Mouse (Mus musculus) midbrain, embryonic 10.5 days (tissue): ENCODE measurements around the gene Ggta1. TPM values are rescaled to one million over a fixed set of nuclear protein-coding genes. Genes with fewer than 3 reads are reported as not detected.
A peak's percentile ranks its signal among the peaks of the same experiment; 100 is the strongest.
"Not testable (repeated sequence)": the region's sequence is repeated elsewhere in the genome, so short reads cannot be mapped to it uniquely, and the experiment has no call there.

Experiments
- DNase-seq: peaks from one replicate; pipeline ENCODE4 v3.0.0-alpha.2; 2017; ENCODE audit warnings: low spot score
- H3K27ac ChIP-seq: fragments of 300-500 bp; sonication (generic); replicated peaks from 2 replicates; pipeline ENCODE4 v1.5.1; 2016; ENCODE audit warnings: mild to moderate bottlenecking
- H3K27me3 ChIP-seq: fragments of 300-500 bp; sonication (generic); 2 replicates; pipeline ENCODE4 v1.6.1; 2016; ENCODE audit warnings: low read depth, mild to moderate bottlenecking; ENCODE audit not compliant: poor library complexity, severe bottlenecking
- H3K36me3 ChIP-seq: fragments of 300-500 bp; sonication (generic); 2 replicates; pipeline ENCODE4 v1.6.1; 2016; ENCODE audit warnings: mild to moderate bottlenecking, moderate library complexity
- H3K4me1 ChIP-seq: fragments of 300-500 bp; sonication (generic); 2 replicates; pipeline ENCODE4 v1.6.1; 2016
- H3K4me3 ChIP-seq: fragments of 300-500 bp; sonication (generic); 2 replicates; pipeline ENCODE4 v1.5.1; 2016; ENCODE audit warnings: mild to moderate bottlenecking, moderate library complexity
- H3K9me3 ChIP-seq: fragments of 300-500 bp; sonication (generic); replicated peaks from 2 replicates; pipeline ENCODE4 v1.6.1; 2016; ENCODE audit warnings: mild to moderate bottlenecking
- WGBS: fragments of 180-500 bp; shearing (Covaris S2); methylation state at CpG from one replicate; pipeline ENCODE4 v1.1.7; 2016; 5-methylcytosine and 5-hydroxymethylcytosine counted together
- polyA plus RNA-seq: library from polyadenylated mRNA; unstranded; fragments of >200 nt; fragmentation: Nextera tagmentation; extraction: Ambion mirVana; gene quantifications from 2 replicates; pipeline ENCODE4 v1.2.1, GENCODE M21; 2016

The Ggta1 gene
- polyA plus RNA-seq, 1 experiment from 2014 or later = 6.0 TPM

DNA sequence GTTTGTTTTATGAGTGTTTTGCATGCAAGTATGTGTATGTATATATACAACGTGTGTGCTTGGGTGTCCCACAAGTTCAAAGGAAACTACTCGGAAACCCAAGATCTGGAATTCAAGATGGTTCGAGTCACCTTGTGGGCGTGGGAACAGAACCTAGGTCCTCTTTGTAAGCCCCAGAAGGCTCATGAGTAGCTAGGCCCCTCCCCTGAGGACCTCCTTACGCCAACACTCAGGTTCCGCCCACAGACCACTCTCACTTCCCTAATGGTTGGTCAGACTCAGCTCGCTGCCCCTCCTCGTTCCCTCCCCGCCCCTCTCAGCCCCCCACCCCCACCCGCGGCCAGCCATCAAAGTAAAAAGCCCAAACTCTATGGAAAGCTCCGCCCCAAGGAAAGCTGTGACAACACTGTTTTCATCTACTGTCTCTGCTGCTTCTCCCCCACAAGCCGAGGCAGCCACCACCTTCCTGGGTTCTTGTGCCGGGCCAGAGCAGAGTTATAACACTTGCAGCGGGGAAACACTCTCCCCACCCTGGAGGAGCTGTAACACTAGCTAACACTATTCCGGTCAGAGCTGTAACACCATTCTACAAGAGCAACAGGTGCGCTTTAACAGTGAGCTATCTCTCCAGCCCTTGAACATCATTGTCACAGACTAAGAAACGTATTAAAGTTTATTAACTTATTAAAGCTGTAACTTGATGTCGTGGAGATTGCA lies 499 bp upstream of the Ggta1 start:
- Histone ChIP-seq H3K36me3 (no peaks in the 10 kb centered on the region), H3K4me1 (peaks cover 42% of the 10 kb centered on the region), H3K27me3 (peaks cover 23% of the 10 kb centered on the region), H3K4me3 (peak overlapping the region; percentile 25), H3K9me3 (no peaks in the 10 kb centered on the region), H3K27ac (peak overlapping the region; percentile 15; the same call in 1 of the 2 replicates)
- peak; percentile 68 for DNase-seq
- 12% methylated on average over 19 of the region's 19 CpGs for WGBS

DNA sequence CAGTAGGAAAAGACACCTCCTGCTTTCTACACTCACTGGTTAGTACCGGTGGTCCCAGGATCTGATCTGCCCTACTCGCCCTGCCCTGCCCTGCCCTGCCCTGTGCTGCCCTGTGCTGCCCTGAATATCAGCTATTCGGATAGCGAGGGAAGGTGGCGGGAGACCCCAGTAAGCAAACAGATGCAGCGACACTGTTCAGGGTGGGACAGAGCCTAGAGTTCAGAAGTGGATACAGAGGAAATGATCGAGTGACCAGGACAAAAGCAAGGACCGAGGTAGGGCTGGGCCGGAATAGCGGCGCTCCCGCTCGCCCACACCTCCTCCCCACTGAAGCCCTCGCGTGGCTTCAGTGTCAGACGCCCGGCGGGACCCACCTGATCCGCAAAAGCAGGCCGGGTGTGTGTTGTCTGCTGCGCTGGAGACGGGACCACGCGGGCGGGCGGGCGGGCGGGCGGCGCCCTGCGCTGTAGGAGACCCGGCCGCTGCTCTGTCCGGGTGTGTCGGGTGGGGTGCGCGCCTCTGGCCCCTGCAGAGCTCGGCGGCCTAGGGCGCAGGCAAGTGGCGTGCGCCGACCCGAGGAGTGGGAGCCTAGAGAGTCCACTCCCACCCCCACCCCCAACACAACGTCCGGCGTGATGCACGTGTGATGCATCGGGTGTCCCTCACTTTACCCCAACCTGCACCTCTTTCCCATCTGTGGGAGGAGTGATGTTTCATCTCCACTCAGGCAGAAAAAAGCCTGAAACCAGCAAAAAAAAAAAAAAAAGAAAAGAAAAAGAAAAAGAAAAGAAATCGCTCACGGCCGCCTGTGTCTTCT lies 852 bp downstream of the Ggta1 start:
- DNase-seq = peak; percentile 66
- Histone ChIP-seq H3K4me3 (peak overlapping the region; percentile 73), H3K27ac (peak overlapping the region; percentile 89), H3K4me1 (peaks cover 42% of the 10 kb centered on the region), H3K27me3 (peaks cover 23% of the 10 kb centered on the region), H3K9me3 (no peaks in the 10 kb centered on the region), H3K36me3 (no peaks in the 10 kb centered on the region)
- WGBS = 1% methylated on average over 52 of the region's 52 CpGs

DNA sequence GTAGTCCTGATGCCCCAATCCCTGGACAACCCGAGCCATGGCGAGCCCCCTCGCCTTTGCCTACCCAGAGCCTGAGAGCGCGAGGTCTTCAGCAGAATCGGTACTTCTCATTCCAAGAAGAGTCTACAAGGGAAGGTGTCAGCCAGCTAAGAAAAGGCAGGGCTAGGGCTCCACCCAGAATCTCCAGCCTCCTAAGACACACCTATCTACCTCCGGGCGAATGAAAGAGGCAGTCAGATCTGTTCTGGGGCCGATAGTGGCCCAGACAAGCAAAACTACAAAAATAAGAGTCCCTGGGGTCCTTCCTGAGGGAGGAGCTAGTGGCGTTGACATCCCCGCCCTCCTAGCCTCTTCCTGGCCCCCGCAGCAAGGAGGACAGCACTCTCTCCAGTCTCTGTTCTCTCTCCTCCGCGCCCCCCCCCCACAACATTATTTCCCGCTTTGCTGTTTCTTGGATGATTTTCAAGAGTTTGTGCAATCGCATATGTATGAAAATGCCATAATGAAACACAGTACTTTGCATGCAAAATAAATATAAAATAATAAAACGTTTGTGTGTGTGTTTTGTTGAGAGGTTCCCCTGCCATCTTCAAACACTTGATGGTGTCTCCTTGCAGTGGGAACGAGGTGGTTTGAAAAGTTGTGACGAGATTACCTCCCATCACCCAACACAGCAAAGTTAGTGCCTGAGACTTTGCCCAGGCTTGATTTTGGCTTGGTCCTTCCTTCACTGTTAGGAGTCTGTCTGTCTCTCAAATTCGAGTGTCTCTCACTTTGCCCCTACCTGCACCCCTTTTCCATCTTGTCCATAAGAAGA lies 1.7 kb downstream of the Ggta1 start:
- Histone ChIP-seq H3K4me3 (peak overlapping the region; percentile 73), H3K27ac (peak overlapping the region; percentile 89), H3K9me3 (no peaks in the 10 kb centered on the region), H3K27me3 (peaks cover 23% of the 10 kb centered on the region), H3K36me3 (no peaks in the 10 kb centered on the region), H3K4me1 (peaks cover 42% of the 10 kb centered on the region)
- WGBS = 2% methylated on average over 20 of the region's 20 CpGs
- DNase-seq = peak; percentile 43

DNA sequence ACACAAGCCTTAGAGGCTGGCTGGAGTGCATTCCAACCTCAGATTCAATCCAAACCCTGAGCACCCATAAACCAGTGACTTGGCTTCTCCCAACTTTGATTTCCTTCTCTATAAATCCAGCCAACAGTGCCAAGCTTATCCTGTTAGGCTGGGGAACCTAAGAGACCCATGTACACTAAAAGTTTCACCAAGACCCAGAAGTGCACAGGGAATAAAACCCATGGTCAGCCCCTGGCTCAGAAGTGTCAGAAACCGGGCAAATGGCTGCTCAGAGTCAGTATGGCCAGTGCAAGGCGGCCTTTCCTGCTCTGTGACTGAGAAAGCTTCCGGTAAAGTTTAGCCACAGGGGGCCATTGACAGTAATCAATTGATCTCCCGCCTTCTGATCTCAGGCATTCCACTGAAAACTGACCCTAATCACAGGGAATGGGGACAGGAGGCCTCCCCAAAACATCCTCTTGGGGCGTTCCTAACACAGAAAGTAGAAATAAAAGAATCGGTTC lies 2.6 kb downstream of the Ggta1 start:
- H3K9me3 ChIP-seq = no peaks in the 10 kb centered on the region
- H3K36me3 ChIP-seq = no peaks in the 10 kb centered on the region
- H3K4me3 ChIP-seq = peak overlapping the region; percentile 73
- H3K27me3 ChIP-seq = peaks cover 23% of the 10 kb centered on the region
- H3K4me1 ChIP-seq = peaks cover 42% of the 10 kb centered on the region
- H3K27ac ChIP-seq = no peak overlapping the region
- 15% methylated on average over 6 of the region's 6 CpGs for WGBS
- no peak for DNase-seq

DNA sequence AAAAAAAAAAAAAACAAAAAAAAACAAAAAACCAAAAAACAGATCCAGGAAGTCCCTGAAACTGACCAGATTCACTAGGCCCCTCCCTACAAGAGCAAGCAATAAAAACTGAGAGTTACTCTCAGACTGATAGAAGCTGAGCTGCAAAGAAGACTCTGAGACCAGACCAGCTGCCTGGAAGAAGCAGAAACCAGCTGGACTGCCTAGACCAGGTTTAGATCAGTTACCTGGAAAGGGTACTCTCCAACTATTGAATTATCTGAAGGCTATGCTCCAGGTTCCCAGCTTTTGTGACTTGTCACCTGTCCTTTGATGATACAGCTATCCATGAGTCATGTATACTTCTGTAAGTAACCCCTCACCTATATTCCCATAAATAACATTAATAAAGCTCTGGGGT lies 3.7 kb downstream of the Ggta1 start:
- Histone ChIP-seq H3K27ac (no peak overlapping the region), H3K27me3 (peaks cover 23% of the 10 kb centered on the region), H3K4me3 (no peak overlapping the region), H3K9me3 (no peaks in the 10 kb centered on the region), H3K36me3 (no peaks in the 10 kb centered on the region), H3K4me1 (peaks cover 38% of the 10 kb centered on the region)
- no peak for DNase-seq

DNA sequence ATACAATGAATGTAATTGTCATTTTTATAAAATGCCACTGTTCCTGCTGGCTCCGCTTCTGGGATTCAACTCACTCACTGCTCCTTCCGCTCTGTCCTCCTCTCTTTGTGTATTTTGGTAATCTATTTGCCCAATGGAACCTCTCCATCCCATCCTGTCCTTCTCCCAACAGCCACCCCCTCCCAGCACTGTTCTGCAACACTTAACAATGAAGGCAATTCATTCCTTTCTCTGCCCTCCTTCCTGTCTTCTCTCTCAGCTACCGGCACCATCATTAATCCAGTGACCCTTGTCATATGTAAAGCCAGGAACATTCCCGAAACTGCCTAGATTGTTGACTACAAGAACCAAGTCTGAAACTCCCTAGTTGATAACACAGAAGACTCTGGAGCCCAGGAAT lies 4.6 kb downstream of the Ggta1 start:
- Histone ChIP-seq H3K4me1 (peaks cover 29% of the 10 kb centered on the region), H3K9me3 (no peaks in the 10 kb centered on the region), H3K36me3 (no peaks in the 10 kb centered on the region), H3K4me3 (no peak overlapping the region), H3K27me3 (peaks cover 23% of the 10 kb centered on the region), H3K27ac (no peak overlapping the region)
- 84% methylated on average over 4 of the region's 4 CpGs for WGBS
- no peak for DNase-seq

DNA sequence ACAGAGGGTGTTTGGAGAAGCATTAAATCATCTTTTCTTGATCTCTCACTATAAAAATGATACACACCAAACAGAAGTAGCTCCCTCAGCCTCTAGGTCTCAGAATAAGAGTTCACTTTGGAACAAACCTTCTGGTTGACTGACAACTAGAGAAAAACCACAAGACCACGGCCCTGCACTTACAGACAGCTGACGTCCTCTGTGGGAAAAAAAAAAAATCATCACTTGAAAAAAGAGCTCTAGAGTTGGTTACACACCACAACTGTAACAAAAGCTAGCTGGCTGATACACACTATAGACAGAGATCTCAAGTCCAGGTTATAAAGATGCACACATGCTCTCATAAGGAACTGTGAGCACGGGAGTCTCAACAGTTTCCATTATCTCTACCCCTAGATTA lies 9.3 kb downstream of the Ggta1 start:
- no peaks in the 10 kb centered on the region for H3K9me3 ChIP-seq
- H3K27me3 ChIP-seq = no peaks in the 10 kb centered on the region
- H3K27ac ChIP-seq = no peak overlapping the region
- DNase-seq = no peak
- H3K4me1 ChIP-seq = peaks cover 2% of the 10 kb centered on the region
- no peak overlapping the region for H3K4me3 ChIP-seq
- 88% methylated on average over 3 of the region's 3 CpGs for WGBS
- H3K36me3 ChIP-seq = no peaks in the 10 kb centered on the region

DNA sequence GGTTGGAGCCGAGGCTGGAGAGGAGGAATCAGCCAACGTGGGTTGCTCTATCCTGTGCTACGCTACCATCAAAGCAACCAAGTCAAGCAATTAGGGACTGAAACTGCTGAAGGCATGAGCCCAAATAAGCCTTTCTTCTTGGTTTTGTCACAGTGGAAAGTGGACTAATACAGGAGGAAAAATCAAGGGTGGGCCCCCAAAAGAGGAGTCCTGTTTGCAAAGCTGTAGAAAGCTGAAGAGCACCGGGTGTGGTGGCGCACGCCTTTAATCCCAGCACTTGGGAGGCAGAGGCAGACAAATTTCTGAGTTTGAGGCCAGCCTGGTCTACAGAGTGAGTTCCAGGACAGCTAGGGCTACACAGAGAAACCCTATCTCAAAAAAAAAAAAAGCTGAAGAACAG lies 10.3 kb downstream of the Ggta1 start:
- not testable (repeated sequence) for H3K27ac ChIP-seq, H3K27me3 ChIP-seq, DNase-seq, H3K36me3 ChIP-seq, H3K4me1 ChIP-seq, H3K9me3 ChIP-seq, H3K4me3 ChIP-seq
- 94% methylated on average over 6 of the region's 6 CpGs for WGBS

DNA sequence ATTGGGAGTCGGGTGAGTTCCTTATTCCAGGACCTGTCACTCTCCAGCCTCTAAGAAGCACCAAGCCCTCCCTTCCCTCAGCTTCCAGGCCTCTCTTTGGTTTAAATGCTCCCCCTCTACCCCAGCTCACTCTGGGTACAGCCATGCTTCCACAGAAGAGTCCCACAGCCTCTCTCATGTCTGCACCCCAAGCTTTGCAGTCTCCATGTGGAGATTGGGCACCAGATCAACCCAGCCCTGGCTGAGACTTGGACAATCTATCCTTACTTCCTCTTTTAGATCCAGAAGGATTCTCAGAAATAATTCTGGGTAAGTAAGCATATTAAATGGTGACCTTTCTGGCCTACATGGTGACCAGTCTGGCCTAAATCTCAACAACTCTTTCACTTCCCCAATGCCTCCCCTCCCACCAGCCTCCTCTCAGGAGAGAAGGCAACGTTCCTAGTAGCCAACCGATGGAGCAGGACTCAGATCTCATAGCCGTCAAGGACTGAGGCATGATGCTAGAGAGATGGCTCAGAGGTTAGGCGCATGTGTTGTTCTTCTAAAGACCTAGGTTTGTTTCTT lies 11.5 kb downstream of the Ggta1 start:
- H3K27ac ChIP-seq = no peak overlapping the region
- DNase-seq = no peak
- no peaks in the 10 kb centered on the region for H3K9me3 ChIP-seq
- 86% methylated on average over 5 of the region's 5 CpGs for WGBS
- no peak overlapping the region for H3K4me3 ChIP-seq
- H3K36me3 ChIP-seq = no peaks in the 10 kb centered on the region
- H3K4me1 ChIP-seq = peaks cover 8% of the 10 kb centered on the region
- H3K27me3 ChIP-seq = no peaks in the 10 kb centered on the region

DNA sequence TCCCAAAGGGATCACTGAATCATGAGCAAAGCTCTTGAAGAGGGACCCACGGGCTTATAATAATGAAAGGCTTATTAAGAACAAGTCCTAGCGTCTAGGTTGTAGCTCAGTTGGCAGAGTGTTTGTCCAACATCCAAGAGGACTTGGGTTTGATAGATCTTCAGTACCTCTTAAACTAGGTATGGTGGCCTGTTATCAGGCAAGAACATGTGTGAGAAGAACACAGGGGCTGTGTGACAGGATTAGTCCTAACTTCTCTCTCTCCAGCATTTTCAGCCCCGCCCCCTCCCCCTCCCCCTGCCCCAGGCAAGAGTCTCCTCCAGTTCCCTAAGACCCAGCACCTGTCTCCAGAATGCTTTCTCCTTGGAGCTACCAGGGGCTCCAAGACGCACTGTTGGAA lies 12.2 kb downstream of the Ggta1 start:
- DNase-seq = no peak
- Histone ChIP-seq H3K36me3 (no peaks in the 10 kb centered on the region), H3K27me3 (no peaks in the 10 kb centered on the region), H3K27ac (no peak overlapping the region), H3K9me3 (no peaks in the 10 kb centered on the region), H3K4me3 (no peak overlapping the region), H3K4me1 (peaks cover 13% of the 10 kb centered on the region)
- 82% methylated on average over 4 of the region's 4 CpGs for WGBS

DNA sequence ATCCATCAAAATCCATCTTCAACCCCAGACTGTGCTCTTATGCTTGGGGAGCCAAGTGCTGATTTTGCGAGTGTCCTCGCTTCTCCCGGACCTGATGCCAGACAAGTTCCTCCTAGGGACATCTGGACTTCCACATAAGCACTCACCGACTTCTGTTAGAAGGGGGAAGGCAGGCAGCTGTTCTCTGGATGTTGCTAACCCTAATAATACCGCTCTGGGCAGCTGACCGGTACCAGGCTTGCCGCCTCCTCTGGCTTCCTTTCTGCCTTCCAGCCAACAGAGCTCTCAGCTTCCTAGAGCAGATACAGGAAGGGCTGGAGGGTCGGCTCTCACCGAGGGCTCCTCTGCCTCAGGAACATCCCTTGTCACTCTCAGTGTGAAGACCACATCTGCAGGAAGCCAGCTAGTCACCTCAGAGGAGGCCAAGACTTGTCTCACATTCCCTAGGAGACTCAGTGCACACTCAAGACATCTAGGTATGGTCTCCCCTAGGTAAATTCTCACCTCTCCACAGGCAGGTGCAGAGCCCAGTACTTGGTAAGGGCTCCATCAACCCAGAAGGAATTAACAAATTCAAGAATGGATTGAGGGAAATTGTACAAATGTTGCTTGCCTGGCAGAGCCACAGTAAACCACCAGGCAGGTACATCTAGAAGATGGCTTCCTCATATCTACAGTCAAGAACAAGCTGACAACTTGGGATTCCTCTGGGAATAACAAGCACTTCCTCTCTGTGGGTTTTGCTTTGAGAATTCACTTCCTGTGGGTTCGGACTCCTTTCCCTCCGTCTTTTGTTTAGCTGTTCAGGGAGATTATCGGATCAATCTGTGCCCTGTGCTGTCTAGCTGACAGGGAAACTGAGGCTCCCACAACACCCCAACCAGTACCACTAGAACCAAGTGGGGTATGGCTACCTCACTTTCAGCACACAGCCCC lies 13.1 kb downstream of the Ggta1 start:
- Histone ChIP-seq H3K36me3 (no peaks in the 10 kb centered on the region), H3K27me3 (no peaks in the 10 kb centered on the region), H3K27ac (peak overlapping the region; percentile 52; the same call in 1 of the 2 replicates), H3K4me3 (no peak overlapping the region), H3K9me3 (no peaks in the 10 kb centered on the region), H3K4me1 (peaks cover 13% of the 10 kb centered on the region)
- WGBS = 86% methylated on average over 12 of the region's 12 CpGs
- no peak for DNase-seq
